Mouse (Mus musculus): Measurements from ENCODE around the gene Hs3st5. TPM values are rescaled to one million over a fixed set of nuclear protein-coding genes. Genes with fewer than 3 reads are reported as not detected.

Hs3st5 gene
- polyA plus RNA-seq, 1 experiment, result 4.4 TPM

DNA sequence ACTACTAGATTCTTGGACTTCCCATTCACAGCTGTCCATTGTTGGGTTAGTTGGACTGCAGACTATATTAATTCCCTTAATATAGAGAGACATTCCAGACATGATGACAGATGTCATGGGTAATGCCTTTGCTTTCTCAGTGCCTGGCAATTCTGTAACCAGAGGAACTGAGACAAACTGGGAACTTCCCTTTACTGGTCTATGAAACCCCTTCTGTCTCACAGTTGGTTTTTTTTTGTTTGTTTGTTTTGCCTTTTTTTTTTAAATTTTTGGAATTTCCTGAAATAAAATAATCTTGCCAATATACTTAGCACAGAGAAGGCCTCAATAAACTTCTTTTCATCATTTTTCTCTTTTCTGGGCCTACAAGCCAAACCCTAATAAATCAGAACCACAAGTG is 312.3 kb downstream of the Hs3st5 start:
- H3K4me3 ChIP-seq (ENCODE audit: insufficient read depth, low read length), result no peak overlapping the region
- TF ChIP-seq POLR2A (IDR thresholded peaks at IDR 0.05; ENCODE audit: extremely low read depth, insufficient read depth, low read length), result no peak
- no peak for TF ChIP-seq CTCF (IDR thresholded peaks at IDR 0.05; ENCODE audit: extremely low read depth, insufficient read depth, low read length)

DNA sequence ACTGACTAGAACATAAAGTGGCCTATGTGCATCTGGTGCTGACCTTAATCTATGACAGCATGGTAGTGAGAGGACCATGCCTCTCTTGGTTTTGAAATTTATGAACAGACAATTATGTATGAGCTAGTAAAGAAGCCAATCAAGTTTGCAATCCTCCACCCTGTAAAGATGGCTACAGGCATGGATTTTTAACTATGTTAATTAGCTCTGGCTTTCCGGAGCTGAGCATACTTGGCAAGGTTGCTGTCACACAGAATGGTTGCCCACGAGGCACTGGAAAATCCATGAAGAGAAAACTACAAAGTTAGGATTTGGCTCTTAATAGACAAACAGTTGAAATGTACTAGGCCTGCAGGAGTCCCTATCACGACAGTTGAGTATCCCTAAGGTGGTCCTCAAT is 322.5 kb downstream of the Hs3st5 start:
- TF ChIP-seq CTCF (IDR thresholded peaks at IDR 0.05; ENCODE audit: extremely low read depth, insufficient read depth, low read length), result no peak
- TF ChIP-seq POLR2A (IDR thresholded peaks at IDR 0.05; ENCODE audit: extremely low read depth, insufficient read depth, low read length), result no peak
- Histone ChIP-seq H3K4me3 (ENCODE audit: insufficient read depth, low read length) (no peak overlapping the region), H3K4me1 (ENCODE audit: control insufficient read depth, insufficient read depth, low read length) (no peaks in the 10 kb centered on the region), H3K27ac (ENCODE audit: insufficient read depth, low read length) (no peak overlapping the region)

More for the DNA sequence above, 312.3 kb downstream of the Hs3st5 start:
- no peaks in the 10 kb centered on the region for H3K4me1 ChIP-seq (ENCODE audit: control insufficient read depth, insufficient read depth, low read length)
- no peak overlapping the region for H3K27ac ChIP-seq (ENCODE audit: insufficient read depth, low read length)

- H3K4me3 ChIP-seq (ENCODE audit: insufficient read depth, low read length), result no peak overlapping the region
- no peaks in the 10 kb centered on the region for H3K4me1 ChIP-seq (ENCODE audit: control insufficient read depth, insufficient read depth, low read length)
- H3K27ac ChIP-seq (ENCODE audit: insufficient read depth, low read length), result no peak overlapping the region
- no peak for TF ChIP-seq CTCF (IDR thresholded peaks at IDR 0.05; ENCODE audit: extremely low read depth, insufficient read depth, low read length)
- TF ChIP-seq POLR2A (IDR thresholded peaks at IDR 0.05; ENCODE audit: extremely low read depth, insufficient read depth, low read length), result no peak
These were observed 325.6 kb downstream of the Hs3st5 start for GRCm38 (mm10) chr10:36832204-36832603.

GRCm38 (mm10) chr10:36834224-36834623 is 327.6 kb downstream of the Hs3st5 start:
- TF ChIP-seq POLR2A (IDR thresholded peaks at IDR 0.05; ENCODE audit: extremely low read depth, insufficient read depth, low read length) (no peak), CTCF (IDR thresholded peaks at IDR 0.05; ENCODE audit: extremely low read depth, insufficient read depth, low read length) (peak; percentile 67)
- Histone ChIP-seq H3K27ac (ENCODE audit: insufficient read depth, low read length) (no peak overlapping the region), H3K4me3 (ENCODE audit: insufficient read depth, low read length) (no peak overlapping the region), H3K4me1 (ENCODE audit: control insufficient read depth, insufficient read depth, low read length) (no peaks in the 10 kb centered on the region)

GRCm38 (mm10) chr10:36835836-36836516 is 329.4 kb downstream of the Hs3st5 start:
- TF ChIP-seq CTCF (IDR thresholded peaks at IDR 0.05; ENCODE audit: extremely low read depth, insufficient read depth, low read length) (no peak), POLR2A (IDR thresholded peaks at IDR 0.05; ENCODE audit: extremely low read depth, insufficient read depth, low read length) (no peak)
- Histone ChIP-seq H3K27ac (ENCODE audit: insufficient read depth, low read length) (no peak overlapping the region), H3K4me1 (ENCODE audit: control insufficient read depth, insufficient read depth, low read length) (no peaks in the 10 kb centered on the region), H3K4me3 (ENCODE audit: insufficient read depth, low read length) (no peak overlapping the region)

DNA sequence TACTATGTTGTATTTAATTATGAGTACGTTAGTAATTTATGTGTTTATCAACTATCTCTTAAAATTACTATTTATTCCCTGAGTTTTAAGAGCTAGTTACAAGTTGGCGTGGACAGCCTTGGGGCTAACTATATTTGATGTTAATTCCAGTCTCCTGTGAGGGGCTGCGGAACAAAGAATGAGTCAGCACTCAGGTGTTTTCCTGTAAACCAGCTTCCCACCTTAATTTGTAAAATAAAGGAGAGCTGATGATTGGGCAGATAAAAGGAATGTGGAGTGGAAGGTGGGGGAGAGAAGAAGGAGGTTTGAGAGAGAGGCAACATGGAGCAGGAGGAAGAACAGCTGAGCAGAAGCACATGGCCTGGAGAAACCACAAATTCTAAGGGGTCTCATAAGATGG is 343.6 kb downstream of the Hs3st5 start:
- Histone ChIP-seq H3K4me3 (ENCODE audit: insufficient read depth, low read length) (no peak overlapping the region), H3K4me1 (ENCODE audit: control insufficient read depth, insufficient read depth, low read length) (no peaks in the 10 kb centered on the region), H3K27ac (ENCODE audit: insufficient read depth, low read length) (no peak overlapping the region)
- TF ChIP-seq POLR2A (IDR thresholded peaks at IDR 0.05; ENCODE audit: extremely low read depth, insufficient read depth, low read length) (no peak), CTCF (IDR thresholded peaks at IDR 0.05; ENCODE audit: extremely low read depth, insufficient read depth, low read length) (no peak)

- Histone ChIP-seq H3K27ac (ENCODE audit: insufficient read depth, low read length) (no peak overlapping the region), H3K4me1 (ENCODE audit: control insufficient read depth, insufficient read depth, low read length) (no peaks in the 10 kb centered on the region), H3K4me3 (ENCODE audit: insufficient read depth, low read length) (no peak overlapping the region)
- TF ChIP-seq CTCF (IDR thresholded peaks at IDR 0.05; ENCODE audit: extremely low read depth, insufficient read depth, low read length) (no peak), POLR2A (IDR thresholded peaks at IDR 0.05; ENCODE audit: extremely low read depth, insufficient read depth, low read length) (no peak)
These were observed 355.7 kb downstream of the Hs3st5 start for GRCm38 (mm10) chr10:36862127-36862895.

All from cortical plate, adult 2 months (tissue).